Mouse (Mus musculus) liver, postnatal 0 days (tissue): Measurements from ENCODE around the gene Mast3. TPM values are rescaled to one million over a fixed set of nuclear protein-coding genes. Genes with fewer than 3 reads are reported as not detected.

ENCODE experiments used
- ATAC-seq: fragments of 200-750 bp; cut with Nextera tagmentation; 2 replicates; pipeline ENCODE4 v1.8.0; 2017; ENCODE audit warnings: mild to moderate bottlenecking, moderate library complexity
- DNase-seq: peaks from one replicate; pipeline ENCODE4 v3.0.0-alpha.2; 2016
- H3K27ac ChIP-seq: fragments of 300-500 bp; sonication (generic); 2 replicates; pipeline ENCODE4 v1.5.1; 2014; ENCODE audit warnings: antibody characterized with exemption, moderate library complexity, mild to moderate bottlenecking, low read depth
- H3K27me3 ChIP-seq: fragments of 300-500 bp; sonication (generic); 2 replicates; pipeline ENCODE4 v1.6.1; 2014; ENCODE audit warnings: low read length, control low read depth, mixed read lengths; ENCODE audit not compliant: insufficient read depth
- H3K36me3 ChIP-seq: fragments of 300-500 bp; sonication (generic); replicated peaks from 2 replicates; pipeline ENCODE4 v1.6.1; 2014; ENCODE audit warnings: mild to moderate bottlenecking, control low read depth, low read length, moderate library complexity, mixed read lengths; ENCODE audit not compliant: insufficient read depth
- H3K4me1 ChIP-seq: fragments of 300-500 bp; sonication (generic); 2 replicates; pipeline ENCODE4 v1.6.1; 2014; ENCODE audit warnings: antibody characterized with exemption, mild to moderate bottlenecking, control low read depth; ENCODE audit not compliant: insufficient read depth
- H3K4me2 ChIP-seq: fragments of 300-500 bp; sonication (generic); 2 replicates; pipeline ENCODE4 v1.6.1; 2014; ENCODE audit warnings: low read depth, mild to moderate bottlenecking, low read length, moderate library complexity, mixed read lengths
- H3K4me3 ChIP-seq: fragments of 300-500 bp; sonication (generic); 2 replicates; pipeline ENCODE4 v1.5.1; 2014; ENCODE audit warnings: low read depth, low read length
- H3K9ac ChIP-seq: fragments of 300-500 bp; sonication (generic); replicated peaks from 2 replicates; pipeline ENCODE4 v1.6.1; 2014; ENCODE audit warnings: mild to moderate bottlenecking, moderate library complexity
- H3K9me3 ChIP-seq: fragments of 300-500 bp; sonication (generic); 2 replicates; pipeline ENCODE4 v1.6.1; 2016; ENCODE audit warnings: mild to moderate bottlenecking, control low read depth, low read length, mixed read lengths
- CTCF ChIP-seq: sonication (generic); IDR thresholded peaks from 2 replicates; pipeline ENCODE4 v1.5.1; 2016; ENCODE audit warnings: antibody characterized with exemption, low read depth
- EP300 ChIP-seq: IDR thresholded peaks from 2 replicates; pipeline ENCODE4 v1.6.1; 2016; ENCODE audit warnings: antibody characterized with exemption, low read depth, mild to moderate bottlenecking
- WGBS: fragments of 180-500 bp; shearing (Covaris S2); extraction: QIAGEN DNeasy Blood & Tissue Kit; methylation state at CpG from one replicate; pipeline ENCODE4 v1.1.7; 2014; ENCODE audit not compliant: insufficient replicate concordance; 5-methylcytosine and 5-hydroxymethylcytosine counted together
- polyA plus RNA-seq: library from polyadenylated mRNA; unstranded; fragments of >200 nt; fragmentation: Nextera tagmentation; extraction: Ambion mirVana; gene quantifications from 2 replicates; pipeline ENCODE4 v1.2.1, GENCODE M21; 2015

The Mast3 gene
- polyA plus RNA-seq, 1 experiment from 2014 or later: 6.0 TPM

GRCm38 (mm10) chr8:70801830-70802229, 3.0 kb downstream of the Mast3 start:
- H3K27me3 ChIP-seq: peaks cover 12% of the 10 kb centered on the region
- no peak overlapping the region for H3K9ac ChIP-seq
- no peak for TF ChIP-seq EP300
- TF ChIP-seq CTCF: no peak
- WGBS: 55% methylated on average over 1 of the region's 1 CpGs
- peaks cover 69% of the 10 kb centered on the region for H3K4me1 ChIP-seq
- DNase-seq: no peak
- no peak for ATAC-seq
- no peak overlapping the region for H3K4me3 ChIP-seq
- no peak overlapping the region for H3K27ac ChIP-seq
- H3K36me3 ChIP-seq: 0 out of 2 replicates have a peak, but pooled peaks cover 4% of the 10 kb centered on the region
- H3K9me3 ChIP-seq: no peaks in the 10 kb centered on the region
- H3K4me2 ChIP-seq: no peak overlapping the region

DNA sequence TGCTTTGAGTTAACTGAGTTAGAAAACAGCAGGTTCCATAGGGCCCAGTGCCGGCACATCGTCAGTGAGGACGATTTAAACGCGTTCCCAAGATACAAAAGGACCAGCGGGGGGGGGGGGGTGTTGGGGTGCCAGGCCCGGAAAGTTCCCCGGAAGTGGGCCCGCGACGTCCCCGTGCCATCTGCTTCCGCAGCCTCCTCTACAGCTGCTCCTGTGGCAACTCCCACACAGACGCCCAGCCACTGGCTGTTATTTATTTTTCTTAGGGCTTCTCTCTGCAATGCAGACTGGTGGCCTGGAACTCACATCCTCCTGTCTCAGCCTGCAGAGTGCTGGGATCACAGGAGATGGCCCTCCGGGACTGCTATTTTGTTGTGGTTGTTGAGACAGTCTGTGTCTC, 3.7 kb downstream of the Mast3 start:
- peak overlapping the region; percentile 33 for H3K4me2 ChIP-seq
- H3K36me3 ChIP-seq: 0 out of 2 replicates have a peak, but pooled peaks cover 4% of the 10 kb centered on the region
- no peak overlapping the region for H3K4me3 ChIP-seq
- H3K9me3 ChIP-seq: no peaks in the 10 kb centered on the region
- no peak for TF ChIP-seq EP300
- TF ChIP-seq CTCF: no peak
- no peak for ATAC-seq
- H3K4me1 ChIP-seq: peaks cover 70% of the 10 kb centered on the region
- WGBS: 25% methylated on average over 15 of the region's 15 CpGs
- 0 out of 2 replicates have a peak overlapping the region, but pooled peaks have one; percentile 41 for H3K27ac ChIP-seq
- peaks cover 12% of the 10 kb centered on the region for H3K27me3 ChIP-seq
- H3K9ac ChIP-seq: no peak overlapping the region
- no peak for DNase-seq

DNA sequence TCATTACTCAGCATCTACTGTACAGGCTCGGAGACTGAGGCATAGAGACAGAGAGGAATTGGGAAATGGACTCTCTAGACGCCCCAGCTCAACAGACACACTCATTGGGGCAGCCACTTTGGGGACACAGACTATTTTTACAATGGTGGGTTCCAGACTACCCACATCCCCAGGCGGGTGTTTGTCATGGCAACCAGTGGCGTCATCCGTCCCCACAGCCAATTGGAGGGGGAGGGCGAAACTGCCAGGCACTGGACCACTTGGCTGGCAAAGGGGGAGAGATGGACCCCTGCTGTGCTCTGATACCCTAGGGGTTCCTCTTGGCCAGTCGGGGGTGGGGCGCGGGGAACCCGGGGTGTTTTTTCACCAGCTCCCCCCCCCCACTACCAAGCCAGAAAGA, 4.2 kb downstream of the Mast3 start:
- peaks cover 12% of the 10 kb centered on the region for H3K27me3 ChIP-seq
- ATAC-seq: no peak
- no peak overlapping the region for H3K4me3 ChIP-seq
- 62% methylated on average over 9 of the region's 10 CpGs for WGBS
- TF ChIP-seq EP300 (no peak), CTCF (no peak)
- H3K9ac ChIP-seq: no peak overlapping the region
- no peak for DNase-seq
- peaks cover 71% of the 10 kb centered on the region for H3K4me1 ChIP-seq
- H3K4me2 ChIP-seq: peak overlapping the region; percentile 33; the same call in 1 of the 2 replicates
- H3K9me3 ChIP-seq: no peaks in the 10 kb centered on the region
- 0 out of 2 replicates have a peak overlapping the region, but pooled peaks have one; percentile 41 for H3K27ac ChIP-seq
- 0 out of 2 replicates have a peak, but pooled peaks cover 4% of the 10 kb centered on the region for H3K36me3 ChIP-seq

DNA sequence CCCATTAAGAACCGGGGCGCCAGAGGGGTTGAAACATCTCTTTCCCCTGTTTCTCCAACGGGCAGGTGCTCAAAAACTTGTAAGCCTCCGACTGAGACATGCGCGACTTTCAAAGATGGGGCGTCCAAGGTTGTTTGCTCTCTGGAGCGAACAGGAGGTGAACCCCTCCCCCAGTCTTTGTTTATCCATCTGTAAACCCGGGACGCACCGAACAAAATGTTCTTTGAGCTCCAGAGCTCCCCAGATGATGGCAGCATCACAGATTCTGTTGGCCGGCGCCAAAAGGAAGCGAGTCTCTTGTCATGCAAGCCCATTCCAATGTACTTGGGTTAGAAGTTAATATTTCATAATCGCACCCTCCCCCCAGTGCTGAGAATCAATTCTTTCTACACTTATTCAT, 6.6 kb downstream of the Mast3 start:
- Histone ChIP-seq H3K36me3 (0 out of 2 replicates have a peak, but pooled peaks cover 4% of the 10 kb centered on the region), H3K4me2 (peak overlapping the region; percentile 93), H3K27me3 (peaks cover 12% of the 10 kb centered on the region), H3K27ac (peak overlapping the region; percentile 92), H3K4me1 (peaks cover 56% of the 10 kb centered on the region), H3K9me3 (no peaks in the 10 kb centered on the region), H3K4me3 (peak overlapping the region; percentile 62), H3K9ac (peak overlapping the region; percentile 56)
- ATAC-seq (peak; percentile 20), DNase-seq (peak; percentile 61)
- TF ChIP-seq EP300 (peak; percentile 70), CTCF (no peak)
- 15% methylated on average over 15 of the region's 15 CpGs for WGBS

GRCm38 (mm10) chr8:70797081-70798070, 7.5 kb downstream of the Mast3 start:
- peak; percentile 93 for DNase-seq
- Histone ChIP-seq H3K36me3 (0 out of 2 replicates have a peak, but pooled peaks cover 4% of the 10 kb centered on the region), H3K27ac (peak overlapping the region; percentile 92), H3K27me3 (peaks cover 12% of the 10 kb centered on the region), H3K4me3 (peak overlapping the region; percentile 62), H3K9ac (peak overlapping the region; percentile 56), H3K4me2 (peak overlapping the region; percentile 93), H3K4me1 (peaks cover 61% of the 10 kb centered on the region), H3K9me3 (no peaks in the 10 kb centered on the region)
- ATAC-seq: peak; percentile 80
- TF ChIP-seq EP300 (no peak), CTCF (no peak)
- under 1% methylated on average over 52 of the region's 57 CpGs for WGBS
